Mouse (Mus musculus): ENCODE measurements around the gene Mapk9.

The Mapk9 gene

GRCm38 (mm10) chr11:49841886-49842285, 4.7 kb upstream of the Mapk9 start:
- DNase-seq: no peak

DNA sequence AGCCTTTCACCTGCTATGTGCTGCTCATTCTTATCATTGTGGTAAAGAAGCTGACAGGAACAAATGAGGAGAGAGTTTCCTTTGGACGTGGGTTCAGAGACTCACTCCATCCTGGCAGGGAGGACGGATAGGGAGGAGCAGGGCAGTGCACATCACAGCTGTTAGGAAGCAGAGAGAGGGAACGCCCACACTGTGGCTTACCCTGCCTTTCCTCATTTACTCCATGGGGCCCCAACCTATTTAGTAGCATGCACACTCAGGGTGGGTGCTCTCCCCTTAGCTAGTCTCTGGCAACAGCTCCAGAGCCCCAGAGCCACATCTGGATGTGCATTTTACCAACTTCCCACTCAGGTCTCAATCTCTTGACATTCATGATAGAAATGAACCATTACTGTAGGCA, 3.8 kb upstream of the Mapk9 start:
- no peak for DNase-seq

DNA sequence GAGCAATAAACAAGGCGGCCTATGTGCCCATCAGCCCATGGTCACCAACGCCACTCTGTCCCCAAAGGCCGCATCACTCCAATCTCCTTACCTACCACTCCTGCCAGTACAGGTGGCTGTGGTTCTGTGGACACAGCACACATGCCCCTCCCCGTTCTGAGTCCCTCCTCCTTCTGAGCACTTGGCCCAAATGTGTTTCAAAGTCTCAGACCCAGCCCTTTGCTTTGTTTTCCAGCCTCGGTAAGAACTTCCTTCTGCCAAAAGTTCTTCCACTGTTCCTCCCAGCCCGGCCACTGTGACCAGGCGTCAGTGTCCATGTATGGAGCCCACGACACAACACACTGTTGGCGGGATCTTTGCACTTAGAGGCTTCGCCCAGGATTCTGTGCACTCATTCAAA, 2.2 kb upstream of the Mapk9 start:
- no peak for DNase-seq

DNA sequence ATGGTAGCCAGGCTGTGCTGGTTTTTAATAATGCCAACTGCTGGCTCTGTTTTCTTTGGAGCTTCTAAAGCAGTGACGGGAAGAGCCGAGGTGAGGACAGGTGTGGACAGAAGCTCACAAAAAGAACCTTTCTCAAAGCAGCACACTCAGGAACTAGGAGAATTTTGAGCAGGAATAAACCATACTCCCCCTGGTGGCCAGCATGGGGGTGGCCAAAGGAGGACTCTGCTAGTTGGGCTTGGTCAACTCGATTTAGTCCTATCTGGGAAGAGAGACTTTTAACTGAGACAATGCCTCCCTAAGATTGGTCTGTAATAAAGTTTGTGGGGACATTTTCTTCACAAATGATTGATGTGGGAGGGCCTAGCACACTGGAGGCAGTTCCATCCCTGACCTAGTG, 1.6 kb upstream of the Mapk9 start:
- peak; percentile 79 to 85 for DNase-seq

GRCm38 (mm10) chr11:49845958-49846357, 593 bp upstream of the Mapk9 start:
- DNase-seq: no peak

DNA sequence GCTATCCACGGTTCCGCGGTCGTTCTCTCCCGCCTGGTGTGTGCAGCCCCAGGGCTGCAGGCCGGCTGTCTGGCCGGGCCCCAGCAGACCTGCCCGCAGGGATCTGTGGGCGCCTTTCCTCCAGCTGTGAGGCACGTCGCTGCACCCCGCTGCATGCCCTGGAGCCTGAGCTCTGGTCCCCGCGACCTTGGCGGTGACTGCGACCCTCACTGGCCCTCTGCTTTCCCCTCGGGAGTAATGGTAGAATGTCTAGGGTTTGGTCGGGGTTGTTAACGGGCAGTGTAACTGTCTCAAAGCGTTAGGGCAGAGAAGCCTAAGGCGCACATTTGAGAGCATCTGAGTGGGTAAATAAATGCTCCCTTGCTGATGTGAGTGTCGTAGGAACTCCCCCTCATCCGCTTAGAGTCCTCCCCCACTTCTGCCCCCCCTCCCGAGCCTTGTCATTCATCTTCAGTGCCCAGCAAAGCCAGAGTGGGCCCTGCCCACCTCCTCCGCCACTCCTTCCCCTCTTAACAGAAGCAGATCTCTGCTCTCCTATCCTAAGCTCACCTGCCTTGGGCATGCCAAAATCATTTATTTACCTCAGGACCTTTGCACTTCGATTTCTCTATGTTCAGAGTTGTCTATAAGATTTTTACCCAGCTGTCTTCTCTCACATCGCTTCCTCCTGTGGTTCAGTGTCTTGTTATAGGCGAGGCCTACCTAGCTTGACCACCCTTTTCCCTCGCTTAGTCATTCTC, 690 bp downstream of the Mapk9 start:
- peak; percentile 37 to 54 for DNase-seq

GRCm38 (mm10) chr11:49847811-49848078, 1.2 kb downstream of the Mapk9 start:
- no peak for DNase-seq

- peak in 1 of 2 experiments; percentile 33 for DNase-seq
These were observed 1.7 kb downstream of the Mapk9 start for GRCm38 (mm10) chr11:49848080-49848815.

DNA sequence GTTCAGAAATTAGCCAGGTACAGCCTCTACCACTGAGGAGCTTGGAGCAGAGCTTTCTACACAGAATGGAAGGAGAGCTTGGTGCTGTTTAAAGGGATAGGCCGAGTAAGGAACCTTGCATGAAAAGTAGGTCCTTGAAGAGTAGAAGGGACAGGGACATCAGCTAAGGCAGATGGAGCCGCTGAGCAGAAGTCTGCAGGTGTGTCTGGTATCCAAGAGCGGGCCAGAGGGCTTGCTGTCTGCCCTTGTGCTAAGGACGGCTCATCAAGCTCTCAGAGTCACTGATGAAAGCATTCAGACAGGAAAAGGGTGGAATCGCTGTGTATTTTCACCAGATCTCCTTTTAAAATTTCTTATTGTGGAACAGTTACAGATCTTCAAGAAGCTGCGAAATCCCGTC, 3.8 kb downstream of the Mapk9 start:
- no peak for DNase-seq

GRCm38 (mm10) chr11:49855144-49855543, 8.6 kb downstream of the Mapk9 start:
- DNase-seq: no peak

DNA sequence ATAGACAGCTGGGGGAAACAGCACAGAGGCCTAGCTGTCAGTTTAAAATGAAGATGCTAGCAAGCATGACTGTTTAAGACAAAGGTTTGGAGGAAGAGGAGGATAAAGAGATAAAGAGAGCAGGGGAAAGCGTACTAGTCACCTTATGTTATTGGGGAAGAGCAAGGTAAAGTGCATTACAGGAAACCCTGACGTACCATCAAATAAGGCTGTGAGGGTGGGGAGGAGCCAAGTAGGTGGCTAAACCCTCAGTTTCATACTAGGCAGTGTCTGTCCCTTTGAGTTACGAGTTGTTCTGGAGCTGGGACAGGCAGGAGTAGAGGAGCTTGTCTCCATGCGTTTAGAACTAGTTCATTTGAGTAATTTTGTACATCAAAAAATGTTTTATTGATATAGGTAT, 14.6 kb downstream of the Mapk9 start:
- no peak for DNase-seq

DNA sequence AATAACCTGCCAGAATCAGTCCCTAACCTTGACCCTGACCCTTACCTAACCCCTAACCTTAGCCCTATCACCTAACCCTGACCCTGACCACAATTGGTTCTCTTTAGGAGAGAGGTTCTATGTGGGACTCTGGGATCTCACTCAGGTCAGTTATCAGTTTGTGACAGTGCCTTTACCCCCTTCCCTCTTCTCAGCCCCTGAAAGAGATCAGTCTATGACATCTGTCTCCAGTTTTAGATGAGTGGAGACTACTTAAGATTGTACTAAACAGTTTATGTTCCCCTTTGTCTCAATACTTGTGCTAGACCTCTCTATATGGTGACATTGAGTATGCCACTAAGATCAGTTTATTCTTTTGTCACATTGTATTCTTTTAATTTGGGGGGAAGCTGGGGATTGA, 17.4 kb downstream of the Mapk9 start:
- DNase-seq: no peak

- no peak for DNase-seq
These were observed 20.8 kb downstream of the Mapk9 start for GRCm38 (mm10) chr11:49867320-49867719.

- DNase-seq: peak; percentile 56 to 59
These were observed 23.2 kb downstream of the Mapk9 start for GRCm38 (mm10) chr11:49869762-49870161.

DNA sequence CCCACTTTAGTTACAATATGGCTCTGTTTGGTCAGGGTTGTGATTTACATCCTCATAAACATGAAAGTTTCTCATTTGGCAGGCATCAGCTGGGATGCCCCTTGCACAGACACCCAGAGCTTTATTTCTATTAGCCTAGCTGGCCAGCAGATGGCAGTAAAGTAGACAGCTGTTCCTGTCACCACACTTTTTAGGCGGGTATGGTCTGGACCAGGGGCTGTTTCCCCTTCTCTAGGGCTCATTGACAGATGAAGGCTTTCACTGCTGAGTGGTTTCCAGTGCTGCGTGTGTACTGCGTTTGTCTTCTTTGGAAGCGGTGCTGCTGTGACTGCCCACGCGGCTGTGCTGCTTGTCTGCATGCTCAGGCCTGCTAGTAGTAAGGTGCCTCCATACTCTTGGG, 25.4 kb downstream of the Mapk9 start:
- peak; percentile 47 to 63 for DNase-seq

DNA sequence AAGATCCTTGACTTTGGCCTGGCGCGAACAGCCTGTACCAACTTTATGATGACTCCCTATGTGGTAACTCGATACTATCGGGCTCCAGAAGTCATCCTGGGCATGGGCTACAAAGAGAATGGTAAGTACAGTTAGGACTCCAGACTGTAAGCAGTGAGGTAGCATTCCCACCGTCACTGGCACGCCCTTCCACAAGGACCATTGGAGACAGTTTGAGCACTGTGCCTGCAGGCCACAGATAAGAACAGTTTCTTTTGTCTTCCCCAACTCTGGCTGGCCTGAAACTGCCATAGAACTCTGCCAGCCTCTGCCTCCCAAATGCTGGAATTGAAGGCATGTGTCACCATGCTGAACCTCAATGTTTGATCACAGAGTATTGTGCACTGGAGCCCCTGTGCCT, 26.2 kb downstream of the Mapk9 start:
- no peak for DNase-seq

DNA sequence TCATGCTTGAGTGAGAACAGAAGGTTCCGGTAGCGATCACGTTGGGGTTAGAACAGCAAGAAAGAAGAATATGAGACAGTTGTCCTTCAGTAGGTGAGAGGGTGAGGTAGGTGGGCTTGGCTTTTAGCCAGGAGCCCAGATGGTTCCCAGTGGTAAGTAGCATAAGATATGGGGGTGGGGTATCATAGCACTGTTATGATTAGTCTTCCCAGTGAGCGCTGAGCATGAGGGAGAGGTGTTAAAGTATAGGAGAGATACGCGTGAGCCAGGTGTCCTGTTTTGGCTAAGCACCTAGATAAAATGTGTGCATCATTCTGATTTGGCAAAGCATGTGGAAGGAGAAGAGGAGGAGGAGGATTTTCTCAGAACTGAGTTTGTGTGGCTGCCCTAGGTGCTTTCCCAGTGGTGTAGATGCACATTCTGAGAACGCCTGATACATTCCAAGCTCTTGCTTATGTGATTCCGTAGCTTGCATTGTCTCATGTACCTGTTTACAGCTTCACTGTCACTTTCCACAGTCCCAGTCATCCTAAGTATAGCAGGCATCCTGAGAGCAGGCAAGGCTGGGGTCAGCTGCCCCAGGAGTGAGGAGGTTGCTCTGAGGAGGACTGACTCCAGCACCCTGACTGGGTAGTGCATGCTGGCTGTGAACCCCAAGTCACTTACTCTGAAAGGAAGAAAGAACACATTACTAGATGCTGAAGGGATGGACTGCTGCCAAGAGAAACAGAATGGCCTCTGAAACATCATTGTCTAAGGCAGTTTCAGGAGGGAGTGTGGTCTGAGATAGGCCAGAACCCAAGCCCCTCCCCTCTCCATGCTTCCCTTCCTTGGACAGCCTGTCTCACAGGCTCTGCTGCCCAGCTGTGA, 30.6 kb downstream of the Mapk9 start:
- DNase-seq: peak; percentile 19 to 30

DNA sequence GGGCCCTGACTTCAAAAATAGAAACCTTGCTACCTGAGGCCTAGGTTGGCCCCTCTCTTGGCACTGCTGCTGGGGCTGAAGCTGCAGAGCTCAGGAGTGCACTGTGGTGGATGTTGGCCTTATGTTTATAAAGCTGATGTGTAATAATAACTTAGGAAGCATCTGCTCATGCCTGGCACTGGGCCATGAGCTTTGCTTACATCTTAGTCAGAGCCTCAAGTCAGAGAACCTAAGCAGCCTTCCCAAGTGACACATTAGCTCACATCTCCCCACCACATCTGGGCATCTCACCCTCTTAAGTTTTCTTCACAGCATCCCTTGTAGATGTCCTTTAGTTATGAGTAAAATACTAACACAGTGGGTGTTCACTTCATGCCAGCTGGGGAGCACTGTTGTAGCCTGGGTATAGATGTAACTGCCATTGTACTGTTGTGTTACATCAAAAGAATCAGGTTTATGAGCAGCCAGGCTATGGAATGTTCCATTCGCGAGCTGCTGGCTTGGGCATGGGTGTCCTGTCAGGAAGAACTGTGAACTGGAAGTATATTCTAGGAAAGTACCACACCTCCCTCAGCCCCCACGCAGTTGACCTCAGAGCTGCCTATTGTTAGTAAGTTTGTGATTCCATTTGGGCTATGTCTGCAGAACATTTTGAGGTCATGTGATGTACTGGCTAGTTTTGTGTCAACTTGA, 33.5 kb downstream of the Mapk9 start:
- no peak for DNase-seq

GRCm38 (mm10) chr11:49883394-49883793, 36.8 kb downstream of the Mapk9 start:
- no peak for DNase-seq

DNA sequence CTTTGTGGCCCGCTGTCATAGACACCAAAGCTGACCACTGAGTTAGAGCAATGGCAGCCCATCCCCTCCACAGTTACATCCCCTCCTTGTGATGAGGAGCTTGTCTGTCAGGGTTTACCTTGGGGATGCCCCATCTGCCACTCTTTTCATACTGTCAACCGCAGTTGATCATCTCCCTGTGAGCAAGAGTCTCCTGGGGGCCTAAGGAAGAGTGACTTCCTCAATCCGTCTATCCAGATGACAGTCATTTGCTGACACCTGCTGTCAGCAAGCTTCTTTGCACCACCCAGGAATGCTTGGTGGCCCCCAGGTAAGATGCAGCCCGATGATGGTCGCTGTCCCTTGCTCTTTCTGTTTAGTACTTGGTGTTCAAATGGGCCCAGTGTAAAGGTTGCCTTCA, 41.9 kb downstream of the Mapk9 start:
- no peak for DNase-seq

- DNase-seq: no peak
These were observed 45.4 kb downstream of the Mapk9 start for GRCm38 (mm10) chr11:49891993-49892392.

GRCm38 (mm10) chr11:49893806-49894205, 47.3 kb downstream of the Mapk9 start:
- no peak for DNase-seq

GRCm38 (mm10) chr11:49895966-49896590, 49.5 kb downstream of the Mapk9 start:
- DNase-seq: no peak

All from kidney, postnatal 4 days (tissue).